Mouse (Mus musculus) layer of hippocampus, postnatal 36 days (tissue): ENCODE data around the gene Cacna1c. TPM values are rescaled to one million over a fixed set of nuclear protein-coding genes. Genes with fewer than 3 reads are reported as not detected.
"Not testable (repeated sequence)": the region's sequence is repeated elsewhere in the genome, so short reads cannot be mapped to it uniquely, and the experiment has no call there.

ENCODE experiments used
- DNase-seq, 2 experiments: peaks; one replicate each; pipeline ENCODE4 v3.0.0; 2022
- total RNA-seq, 2 experiments: library from RNA; stranded (reverse); gene quantifications; 2 replicates each; pipeline ENCODE4 v1.2.3; 2021

Gene Cacna1c
- total RNA-seq, 2 experiments from 2014 or later, result 78.0 to 92.9 TPM

DNA sequence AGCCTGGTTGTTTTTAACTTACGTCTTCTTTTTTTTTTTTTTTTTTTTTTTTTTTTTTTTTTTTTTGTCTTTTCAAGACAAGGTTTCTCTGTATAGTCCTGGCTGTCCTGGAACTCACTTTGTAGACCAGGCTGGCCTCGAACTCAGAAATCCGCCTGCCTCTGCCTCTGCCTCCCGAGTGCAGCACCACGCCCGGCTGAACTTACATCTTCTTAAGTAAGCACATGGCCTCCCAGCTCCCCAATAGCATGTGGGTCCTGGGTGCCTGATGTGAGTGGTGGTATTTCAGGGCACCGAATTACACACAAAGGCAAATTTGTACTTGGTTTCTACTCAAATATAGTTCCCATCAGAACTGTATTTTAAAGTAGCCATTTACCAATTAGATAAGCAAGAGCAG, 9.8 kb upstream of the Cacna1c start:
- DNase-seq, result not testable (repeated sequence)

DNA sequence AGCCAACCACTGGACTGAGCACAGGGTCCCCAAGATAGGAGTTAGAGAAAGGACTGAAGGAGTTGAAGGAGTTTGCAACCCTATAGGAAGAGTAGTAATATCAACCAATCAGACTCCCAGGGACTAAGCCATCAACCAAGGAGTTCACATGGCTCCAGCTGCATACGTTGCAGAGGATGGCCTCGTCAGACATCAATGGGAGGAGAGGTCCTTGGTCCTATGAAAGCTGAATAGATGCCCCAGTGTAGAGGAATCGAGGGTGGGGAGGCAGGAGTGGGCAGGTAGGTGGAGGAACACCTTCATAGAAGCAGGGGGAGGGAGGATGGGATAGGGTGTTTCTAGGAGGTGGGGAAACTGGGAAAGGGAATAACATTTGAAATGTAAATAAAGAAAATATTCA, 8.7 kb upstream of the Cacna1c start:
- DNase-seq, result no peak

DNA sequence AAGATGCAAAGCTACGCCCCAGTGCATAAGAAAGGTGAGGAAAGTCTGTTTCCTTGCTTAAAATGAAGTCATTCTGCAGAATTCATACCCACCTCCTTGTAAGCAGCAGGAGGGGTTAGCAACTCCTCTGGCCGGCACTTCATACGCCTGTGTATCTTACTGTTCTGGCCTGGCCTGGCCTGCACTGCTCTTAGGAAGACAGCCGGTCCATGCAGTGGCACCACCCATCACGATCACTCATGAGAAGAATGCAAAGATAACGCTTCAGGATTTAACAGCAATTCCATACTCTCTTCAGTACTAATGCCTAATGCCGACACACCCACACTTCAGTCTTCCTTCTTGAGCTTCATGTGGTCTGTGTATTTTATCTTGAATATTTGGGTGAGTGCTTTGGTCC, 8.1 kb upstream of the Cacna1c start:
- DNase-seq, result no peak

DNA sequence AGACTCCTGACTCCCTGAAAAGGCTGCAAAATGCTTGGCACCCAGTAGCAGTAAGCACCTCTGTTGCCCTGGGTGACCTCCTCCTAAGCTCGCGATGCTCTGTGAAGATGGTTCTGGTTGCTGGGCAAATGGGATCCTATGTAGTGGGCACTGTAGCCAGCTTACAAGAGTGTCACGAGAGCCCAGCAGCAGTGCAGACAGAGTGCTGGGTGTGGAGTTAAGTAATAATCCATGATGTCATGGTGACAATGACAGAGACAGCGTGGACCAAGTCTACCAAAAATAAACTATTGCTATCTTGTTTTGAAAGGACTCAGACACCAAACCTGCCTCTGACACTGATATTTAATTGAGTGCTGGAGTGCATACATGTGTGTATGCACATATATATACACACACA, 5.4 kb upstream of the Cacna1c start:
- DNase-seq, result no peak

DNA sequence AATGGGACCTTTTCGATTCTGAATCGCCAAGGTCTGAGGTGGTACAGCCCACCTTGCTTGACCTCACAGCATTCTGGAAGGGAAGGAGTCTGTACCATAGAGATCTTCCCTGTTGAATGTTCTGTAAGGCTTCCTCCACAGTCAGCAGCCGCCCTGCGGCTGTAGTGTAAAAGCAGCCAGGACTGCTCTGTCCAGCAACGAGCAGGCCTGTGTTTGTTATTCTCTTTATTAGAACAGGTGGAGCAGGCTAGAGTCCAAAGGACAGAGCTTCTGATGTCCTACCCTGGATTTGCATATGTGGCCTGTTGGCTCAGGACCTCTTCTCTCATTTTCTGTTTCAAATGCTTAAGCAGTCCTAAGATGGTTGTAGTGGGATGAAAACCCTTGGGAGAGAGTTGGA, 4.1 kb upstream of the Cacna1c start:
- DNase-seq, result no peak

DNA sequence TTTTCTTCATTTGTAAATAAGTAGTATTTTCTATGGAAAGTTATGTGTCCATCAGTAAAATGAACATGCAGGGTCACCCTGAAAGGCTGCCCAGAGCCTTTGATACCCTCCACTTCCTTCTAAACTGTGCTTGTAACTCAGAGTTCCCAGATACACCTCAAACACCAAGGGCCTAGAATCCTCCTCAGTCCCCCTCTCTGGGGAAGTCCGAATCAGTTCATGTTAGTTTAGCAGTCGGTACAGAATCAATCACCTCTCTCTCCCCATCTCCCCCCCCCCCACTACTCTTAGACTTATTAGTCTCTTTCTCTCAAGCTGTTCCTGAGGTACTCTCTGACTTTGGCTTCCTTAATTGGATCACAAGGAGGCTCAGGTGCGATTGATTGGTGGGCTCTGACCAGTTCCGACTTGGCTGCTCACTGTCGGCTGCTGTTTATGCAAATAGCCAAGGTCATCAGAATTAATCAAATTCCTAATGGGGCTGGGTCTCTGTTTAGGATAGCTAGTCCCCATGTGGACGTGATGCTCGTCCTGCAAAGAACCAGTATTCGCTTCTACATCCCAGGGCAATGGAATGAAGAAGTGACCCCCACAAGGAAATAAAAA, 3.2 kb upstream of the Cacna1c start:
- no peak for DNase-seq

DNA sequence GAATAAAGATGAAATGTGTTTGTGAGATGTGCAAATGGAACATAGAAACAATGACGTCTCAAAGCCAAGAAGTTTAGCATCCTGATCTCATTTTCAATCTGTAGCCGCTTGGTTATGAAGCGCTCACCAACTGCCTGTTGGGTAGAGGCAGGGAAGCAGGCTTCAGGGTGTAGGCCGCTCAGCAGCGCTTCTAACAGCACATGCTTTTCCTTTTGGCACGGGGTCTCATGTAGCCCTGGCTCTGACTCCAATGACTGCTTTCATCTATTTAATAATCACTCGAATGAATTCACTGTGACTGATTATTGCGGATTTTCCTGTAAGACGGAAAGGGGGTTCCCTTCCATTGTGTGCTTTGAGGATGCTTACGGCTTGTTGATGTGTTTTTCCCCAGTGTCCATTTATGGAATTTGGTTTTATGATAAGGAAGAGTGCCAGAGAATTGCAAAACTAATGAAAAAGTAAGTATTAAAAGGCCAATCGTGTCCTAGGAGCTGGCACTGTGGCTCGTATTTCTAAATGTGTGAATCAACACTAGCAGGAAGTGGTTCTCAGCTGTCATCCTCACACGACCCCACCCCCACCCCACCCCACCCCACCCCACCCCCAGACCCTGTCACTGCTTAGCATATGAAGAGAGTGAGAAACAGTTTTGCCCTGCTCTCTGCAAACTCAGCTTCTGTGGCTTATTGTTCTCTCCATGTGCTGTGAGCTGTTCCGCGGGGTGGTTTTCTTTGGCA, 2.5 kb upstream of the Cacna1c start:
- peak; percentile 34 to 40 for DNase-seq

DNA sequence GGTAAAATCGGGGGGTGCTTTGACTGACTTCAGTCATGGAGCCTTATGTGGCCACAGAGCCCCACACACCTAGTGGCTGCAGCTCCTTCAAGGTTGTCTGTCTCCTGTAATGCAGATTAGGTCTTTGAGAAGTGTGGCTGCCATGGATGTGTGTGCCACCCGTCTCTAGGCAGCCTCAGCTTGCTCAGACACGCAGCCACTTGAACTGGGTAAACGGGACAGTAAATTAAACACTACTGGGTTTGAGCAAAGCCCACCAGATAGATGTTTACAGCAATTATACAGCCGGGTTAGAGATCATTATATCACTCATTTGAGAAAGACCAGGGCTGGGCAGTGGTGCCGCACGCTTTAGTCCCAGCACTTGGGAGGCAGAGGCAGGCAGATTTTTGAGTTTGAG, 1.6 kb downstream of the Cacna1c start:
- DNase-seq, result no peak

DNA sequence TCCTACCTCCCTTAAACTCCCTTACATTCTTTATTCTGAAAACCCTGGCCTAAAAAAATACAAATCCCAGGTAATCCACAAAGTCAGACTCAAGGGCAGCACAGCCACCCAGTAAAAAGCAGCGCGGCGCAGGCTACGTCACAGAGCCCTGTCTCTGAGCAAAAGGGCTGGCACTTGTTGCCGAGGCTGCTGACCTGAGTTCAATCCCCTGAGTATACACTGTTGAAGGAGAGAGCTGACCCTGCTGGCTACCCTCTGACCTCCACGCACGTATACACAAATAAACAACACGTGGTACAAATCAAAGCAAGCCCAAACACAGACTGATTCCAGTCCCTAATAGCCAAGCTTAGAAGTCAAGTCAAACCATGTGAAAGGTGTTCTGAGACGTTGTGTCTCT, 2.1 kb downstream of the Cacna1c start:
- DNase-seq, result no peak

DNA sequence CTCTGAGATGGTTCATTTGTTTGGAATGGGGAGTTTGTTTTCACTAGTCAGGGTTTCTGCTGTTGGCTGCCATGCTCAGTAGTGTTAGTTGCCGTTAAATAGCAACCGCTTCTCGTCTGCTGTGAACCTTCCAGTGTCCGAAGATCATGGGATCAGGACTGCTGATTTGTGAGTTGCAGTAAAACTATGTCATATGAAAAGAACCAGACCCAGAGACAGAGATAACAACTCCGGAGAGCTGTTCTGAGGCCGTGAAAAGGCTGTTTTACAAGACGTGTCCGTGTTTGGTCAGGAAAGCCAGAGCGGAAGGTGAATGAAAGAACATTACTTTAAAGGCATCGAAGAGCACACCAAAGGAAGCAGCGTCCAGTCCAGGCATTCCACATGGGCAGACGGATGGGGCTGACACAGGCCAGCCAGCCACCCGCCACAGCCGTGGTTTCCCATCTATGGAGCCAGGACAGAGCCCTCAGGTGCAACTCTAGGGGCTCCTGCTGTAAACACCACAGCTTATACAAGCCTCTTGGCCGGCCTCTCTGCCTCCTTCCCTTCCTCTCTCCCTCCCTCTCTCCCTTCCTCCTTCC, 2.6 kb downstream of the Cacna1c start:
- DNase-seq, result no peak

DNA sequence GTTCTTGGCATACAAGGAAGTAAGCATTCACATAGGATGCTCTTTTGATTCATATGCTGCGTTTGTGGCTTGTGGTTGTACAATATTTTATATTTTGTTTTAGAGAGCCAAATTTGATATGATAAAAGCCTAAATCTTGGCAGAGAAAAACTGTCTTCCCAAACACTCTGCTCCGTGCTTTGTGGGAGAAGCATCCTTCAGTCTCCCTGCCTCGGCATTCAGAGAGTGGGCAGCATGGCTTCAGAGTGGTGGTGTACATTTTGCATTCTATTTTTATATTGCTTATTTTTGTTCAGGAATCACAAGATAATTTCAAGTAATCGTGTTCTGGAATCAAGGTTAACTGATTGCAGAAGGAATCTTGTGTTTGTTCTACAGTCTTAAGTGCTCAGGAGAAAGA, 4.7 kb downstream of the Cacna1c start:
- no peak for DNase-seq

DNA sequence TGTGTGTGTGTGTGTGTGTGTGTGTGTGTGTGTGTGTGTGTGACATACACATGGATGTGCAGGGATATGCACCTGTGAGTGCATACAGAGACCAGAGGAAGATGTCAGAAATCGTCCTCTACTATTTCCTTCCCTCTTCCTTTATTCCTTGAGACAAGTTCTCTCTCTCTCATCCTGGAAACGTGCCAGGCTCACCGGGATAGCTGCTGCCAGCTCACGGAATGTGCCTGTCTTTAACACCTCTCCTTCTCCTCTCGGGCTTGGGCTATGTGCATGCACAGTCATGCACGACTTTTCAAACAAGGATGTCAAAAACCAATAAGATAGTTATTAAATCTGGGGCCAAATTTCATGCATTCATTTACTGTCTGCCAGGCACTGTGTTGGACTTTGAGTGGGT, 8.6 kb downstream of the Cacna1c start:
- DNase-seq, result no peak

DNA sequence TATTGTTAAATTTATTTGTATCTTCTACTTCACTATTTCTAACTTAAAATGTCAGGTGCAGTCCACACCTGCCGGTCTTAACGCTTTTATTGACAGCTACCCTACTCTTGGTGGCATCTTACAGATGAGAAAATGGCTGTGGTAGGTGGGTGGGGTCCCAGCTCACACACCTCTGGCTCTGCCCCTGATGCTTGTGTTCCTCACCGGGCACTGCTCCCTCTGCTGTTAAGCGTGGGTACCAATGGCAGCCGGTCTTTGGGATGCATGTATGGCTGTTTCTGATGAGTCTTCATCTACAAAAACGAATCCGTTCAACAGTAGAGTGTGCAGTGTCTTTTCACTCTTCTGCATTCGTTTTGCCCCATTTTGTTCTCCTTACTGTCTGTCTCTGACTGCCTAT, 9.6 kb downstream of the Cacna1c start:
- no peak for DNase-seq

DNA sequence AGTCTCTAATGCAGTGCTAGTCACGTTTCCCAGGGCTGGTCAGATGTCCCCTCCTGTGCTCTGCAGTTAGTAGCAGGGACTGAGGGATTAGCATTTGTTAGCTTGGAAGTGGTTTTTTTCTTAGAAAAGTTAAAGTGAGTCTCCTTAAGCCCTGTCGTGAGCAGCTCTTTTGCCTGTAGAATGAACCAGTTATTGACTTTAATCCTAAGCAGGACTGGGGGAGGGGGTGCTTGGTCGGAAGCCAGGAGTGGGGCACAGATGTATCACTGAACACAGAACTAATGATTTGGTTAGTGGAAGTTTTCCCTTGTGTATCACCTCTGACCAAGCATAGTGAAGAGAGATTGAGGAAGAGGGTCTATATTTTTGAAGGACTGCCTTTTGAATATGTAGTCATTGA, 12.4 kb downstream of the Cacna1c start:
- no peak for DNase-seq

DNA sequence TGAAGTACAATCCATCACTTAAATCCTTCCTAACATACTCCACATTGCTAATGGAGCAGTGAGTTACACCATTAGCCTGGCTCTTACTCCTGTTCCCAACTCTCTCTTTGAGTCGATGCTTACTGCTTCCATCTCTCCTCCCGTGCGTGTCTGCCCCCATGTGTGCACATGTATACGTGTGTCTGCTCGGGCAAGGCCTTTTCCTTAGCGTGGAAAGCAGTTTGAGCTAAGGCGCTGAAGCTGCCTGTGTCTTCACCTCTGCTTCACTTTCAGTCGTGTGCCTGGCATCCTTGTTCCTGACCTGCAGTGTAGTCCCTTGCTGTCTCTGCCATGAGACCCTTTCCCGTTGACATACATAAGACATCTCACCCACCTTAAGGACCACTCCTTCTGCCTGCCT, 14.0 kb downstream of the Cacna1c start:
- no peak for DNase-seq

DNA sequence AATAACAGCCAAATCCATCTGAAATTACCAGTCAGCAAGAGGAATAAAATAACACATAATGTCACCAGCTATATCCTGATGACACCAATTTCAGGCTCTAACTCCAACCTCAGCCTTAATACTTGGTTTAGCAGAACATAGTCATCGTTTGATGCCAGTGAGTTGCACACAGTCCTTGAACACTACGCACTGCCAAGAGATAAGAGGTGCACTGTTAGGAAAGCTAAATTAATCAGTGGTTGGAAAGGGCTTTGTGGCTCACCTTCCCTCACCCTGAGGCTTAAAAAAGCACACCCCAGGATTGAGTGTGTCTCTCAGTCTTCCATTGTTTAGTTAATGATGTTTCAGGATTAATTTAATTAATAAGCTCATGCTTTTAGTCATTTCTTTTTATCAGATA, 16.0 kb downstream of the Cacna1c start:
- no peak for DNase-seq

DNA sequence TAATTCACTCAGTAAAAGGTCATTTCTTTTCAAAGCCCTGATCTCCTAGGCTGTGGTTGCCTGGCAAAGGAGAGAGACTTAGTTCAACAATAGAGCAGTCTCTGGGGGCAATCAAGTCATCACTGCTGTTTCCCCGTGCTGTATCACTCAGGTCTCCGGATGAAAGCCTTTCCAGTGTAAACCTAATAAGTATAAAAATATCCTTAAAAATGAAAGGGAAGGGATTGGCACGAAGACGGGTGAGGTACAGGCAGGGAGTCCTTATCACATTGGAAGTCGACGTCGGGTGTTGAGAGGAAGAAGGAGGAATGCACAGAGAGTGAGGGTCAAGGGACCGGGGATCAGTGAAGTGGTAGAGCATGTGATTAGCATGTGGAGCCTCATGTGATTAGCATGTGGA, 19.1 kb downstream of the Cacna1c start:
- DNase-seq, result no peak

DNA sequence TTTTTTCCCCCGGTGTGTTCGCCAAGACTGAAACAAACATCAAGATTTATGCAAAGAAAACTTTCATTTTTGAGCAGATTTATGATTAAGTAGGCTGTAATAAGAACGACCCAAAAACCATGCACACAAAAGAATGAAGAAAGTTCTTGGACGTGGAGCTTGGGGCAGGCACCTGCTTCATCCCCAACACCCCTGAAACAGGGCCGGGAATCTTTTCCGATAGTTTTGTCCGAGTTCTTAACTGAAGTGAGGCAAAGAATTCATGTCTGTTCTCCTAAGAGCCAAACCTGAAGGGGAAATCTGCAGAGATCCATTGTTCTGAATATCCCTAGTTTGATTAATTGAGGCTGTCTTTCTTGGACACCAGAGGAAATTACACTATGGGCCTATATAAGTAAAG, 20.1 kb downstream of the Cacna1c start:
- no peak for DNase-seq

DNA sequence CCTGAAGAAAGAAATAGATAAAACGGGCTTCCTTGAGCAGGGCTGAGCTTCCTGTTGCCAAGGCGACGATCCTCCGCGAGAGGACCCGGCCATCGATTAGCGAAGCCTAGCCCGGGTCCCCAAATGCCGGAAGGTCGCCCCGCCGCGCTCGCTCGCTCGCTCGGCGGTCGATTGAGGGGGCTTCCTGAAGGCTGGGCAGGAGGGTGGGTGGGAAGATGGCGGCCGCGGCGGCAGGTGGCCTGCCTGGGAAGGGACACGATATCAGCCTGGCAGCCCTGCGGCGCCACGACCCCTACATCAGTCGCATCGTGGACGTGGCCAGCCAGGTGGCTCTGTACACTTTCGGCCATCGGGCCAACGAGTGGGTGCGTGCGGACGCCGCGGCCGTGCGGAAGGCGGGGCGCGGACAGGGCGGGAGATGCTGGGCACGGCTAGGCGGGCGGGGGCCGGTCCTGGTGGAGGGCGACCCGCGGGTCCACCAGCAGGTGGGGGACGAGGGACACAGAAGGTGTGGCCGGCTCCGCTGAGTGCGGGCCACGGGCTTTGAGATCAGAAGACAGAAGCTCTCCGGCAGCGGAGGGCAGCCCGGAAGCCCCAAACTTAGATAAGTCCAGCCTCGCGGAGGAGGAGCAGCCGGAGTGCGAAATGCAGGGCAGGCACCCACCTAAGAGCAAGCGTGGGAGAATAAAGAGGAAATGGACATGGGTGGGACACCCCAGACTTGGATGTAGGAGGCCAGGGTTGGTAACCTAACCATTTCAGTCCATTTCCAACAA, 21.0 kb downstream of the Cacna1c start, which contains the start of gene Dcp1b:
Gene Dcp1b, plus strand, starts transcription at position 176 of the 776 bp plus-strand sequence.
- peak; percentile 82 to 86 for DNase-seq

DNA sequence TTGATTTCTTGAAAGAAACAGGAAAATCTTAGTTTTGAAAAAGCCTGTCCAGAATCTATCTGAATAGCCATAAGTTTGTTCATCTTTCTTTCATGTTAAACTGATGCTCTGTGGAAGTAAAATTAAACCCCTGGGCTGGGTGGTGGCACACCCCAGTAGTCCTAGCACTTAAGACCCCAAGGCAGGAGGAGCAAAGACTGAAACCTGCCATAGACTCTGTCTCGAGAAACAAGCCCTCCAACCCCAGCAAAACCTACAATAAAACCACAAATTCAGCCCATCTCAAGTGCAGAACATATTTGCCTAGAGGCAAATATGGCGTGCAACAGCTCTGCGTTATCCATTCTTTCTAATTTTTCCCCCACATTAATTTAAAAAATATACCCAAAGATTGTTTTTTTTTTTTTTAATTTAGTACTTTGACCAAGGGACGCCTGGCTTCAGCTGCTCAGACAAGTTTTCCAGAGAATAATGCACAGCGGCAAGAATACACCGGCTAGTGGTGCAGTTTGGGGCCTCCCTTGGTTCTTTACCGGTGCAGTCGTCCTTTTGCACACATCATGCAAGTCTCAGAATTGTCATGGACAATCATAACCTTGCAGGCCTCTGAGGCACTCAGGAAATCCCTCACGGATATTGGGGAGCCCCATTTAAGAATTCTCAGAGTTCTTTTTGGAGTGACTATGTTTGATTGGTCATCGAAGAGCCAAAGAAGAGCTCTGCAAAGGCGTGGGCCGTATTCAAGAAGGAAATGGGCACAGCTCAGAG, 21.7 kb downstream of the Cacna1c start:
- no peak for DNase-seq

DNA sequence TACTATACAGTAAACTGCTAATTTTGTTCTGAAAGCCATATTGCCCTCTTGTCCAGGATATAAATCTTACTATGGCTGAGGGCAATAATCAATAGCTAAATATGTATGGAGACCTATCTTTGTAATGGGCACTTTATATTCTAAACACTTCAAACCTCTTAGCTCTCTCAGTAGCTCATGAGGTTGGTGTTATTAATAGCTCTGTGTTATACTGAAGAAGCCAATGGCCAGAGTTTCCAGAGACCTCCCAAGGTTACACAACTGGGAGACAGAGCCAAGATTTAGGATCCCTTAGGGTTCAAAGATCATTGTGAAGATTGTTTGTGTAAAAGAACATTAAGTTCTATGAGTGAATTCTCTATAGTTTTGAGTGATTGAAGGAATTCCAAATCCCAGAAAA, 30.5 kb downstream of the Cacna1c start:
- no peak for DNase-seq

DNA sequence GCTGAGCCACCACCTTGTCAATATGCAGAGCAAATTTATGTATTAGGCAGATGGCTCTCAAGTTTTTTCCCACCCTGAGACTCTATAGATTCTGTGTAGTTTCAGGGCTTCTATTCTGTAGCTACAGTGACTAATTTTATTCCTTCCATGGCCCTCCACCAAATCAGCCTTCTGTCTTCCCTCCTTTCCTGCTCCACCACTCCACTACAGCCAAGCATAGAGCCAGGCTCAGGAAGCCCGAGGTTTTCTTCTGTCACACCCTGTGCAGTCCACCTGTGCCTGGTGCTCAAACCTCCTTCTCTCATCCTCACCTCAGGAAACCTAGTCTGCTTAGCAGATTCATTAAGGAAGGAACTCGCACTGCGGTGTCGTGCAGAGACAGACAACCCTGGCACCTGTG, 51.1 kb downstream of the Cacna1c start:
- no peak for DNase-seq

DNA sequence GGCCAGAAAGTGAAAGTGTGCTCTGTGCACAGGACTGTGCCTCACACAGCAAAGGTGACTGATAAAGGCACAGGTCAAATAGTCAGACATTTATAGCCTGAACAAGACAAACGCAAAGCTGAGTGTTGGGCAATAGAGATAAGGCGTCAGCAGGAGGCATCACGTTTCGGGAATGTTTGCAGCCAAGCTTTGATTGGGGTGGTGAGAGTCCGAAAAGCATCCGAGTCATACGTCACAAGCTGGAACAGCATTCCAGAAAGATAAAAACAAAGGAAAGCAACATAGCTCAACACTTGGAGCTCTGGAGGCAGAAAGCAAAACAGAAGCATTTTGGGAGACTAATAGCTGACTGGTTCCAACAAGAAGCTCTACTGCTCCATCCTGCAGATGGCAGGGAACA, 56.7 kb downstream of the Cacna1c start:
- DNase-seq, result no peak
